Mouse (Mus musculus): ENCODE data around the gene Dpysl4.

The Dpysl4 gene

DNA sequence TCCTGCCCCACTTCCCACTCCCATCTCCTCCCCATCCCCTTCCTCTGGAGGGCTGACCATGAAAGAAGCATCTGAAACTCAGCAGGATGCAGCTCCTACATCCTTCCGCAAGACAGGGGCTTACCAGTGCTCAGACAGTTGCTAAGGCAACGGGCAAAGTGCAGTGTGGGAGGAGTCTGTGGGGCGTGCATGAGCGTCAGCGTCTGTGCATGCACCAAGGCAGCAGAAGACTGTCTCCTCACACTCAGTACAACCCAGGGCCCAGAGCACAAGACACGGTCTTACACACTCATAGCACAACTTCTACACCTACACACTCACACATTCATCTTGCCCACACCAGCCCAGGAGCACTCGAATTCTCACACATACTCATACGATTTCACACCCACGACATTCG is 65.3 kb downstream of the Dpysl4 start:
- peak; percentile 4 for DNase-seq (ENCODE audit: low read depth)
